Mouse (Mus musculus) hindbrain, embryonic 14.5 days (tissue): Measurements from ENCODE around the gene Emsy. TPM values are rescaled to one million over a fixed set of nuclear protein-coding genes. Genes with fewer than 3 reads are reported as not detected.
A peak's percentile ranks its signal among the peaks of the same experiment; 100 is the strongest.

Experiments used
- ATAC-seq: fragments of 200-750 bp; cut with Nextera tagmentation; 2 replicates; pipeline ENCODE4 v1.8.0; 2017; ENCODE audit warnings: moderate number of reproducible peaks, mild to moderate bottlenecking, moderate TSS enrichment, moderate library complexity; ENCODE audit not compliant: low FRiP score
- DNase-seq: peaks from one replicate; pipeline ENCODE4 v3.0.0-alpha.2; 2015; ENCODE audit warnings: low spot score
- H3K27ac ChIP-seq: fragments of 300-500 bp; sonication (generic); 2 replicates; pipeline ENCODE4 v1.5.1; 2014; ENCODE audit warnings: mild to moderate bottlenecking, moderate library complexity
- H3K27me3 ChIP-seq: fragments of 300-500 bp; sonication (generic); 2 replicates; pipeline ENCODE4 v1.6.1; 2014; ENCODE audit warnings: mild to moderate bottlenecking, low read length, mixed read lengths; ENCODE audit not compliant: control insufficient read depth, insufficient read depth
- H3K36me3 ChIP-seq: fragments of 300-500 bp; sonication (generic); replicated peaks from 2 replicates; pipeline ENCODE4 v1.6.1; 2014; ENCODE audit not compliant: control insufficient read depth, insufficient read depth
- H3K4me1 ChIP-seq: fragments of 300-500 bp; sonication (generic); replicated peaks from 2 replicates; pipeline ENCODE4 v1.6.1; 2014; ENCODE audit warnings: antibody characterized with exemption, low read length, mixed read lengths; ENCODE audit not compliant: control insufficient read depth, insufficient read depth
- H3K4me2 ChIP-seq: fragments of 300-500 bp; sonication (generic); replicated peaks from 2 replicates; pipeline ENCODE4 v1.6.1; 2014; ENCODE audit warnings: mild to moderate bottlenecking, moderate library complexity
- H3K4me3 ChIP-seq: fragments of 300-500 bp; sonication (generic); replicated peaks from 2 replicates; pipeline ENCODE4 v1.5.1; 2014; ENCODE audit warnings: mild to moderate bottlenecking, low read length
- H3K9ac ChIP-seq: fragments of 300-500 bp; sonication (generic); 2 replicates; pipeline ENCODE4 v1.6.1; 2014
- H3K9me3 ChIP-seq: fragments of 300-500 bp; sonication (generic); 2 replicates; pipeline ENCODE4 v1.6.1; 2016; ENCODE audit warnings: low read length; ENCODE audit not compliant: control insufficient read depth
- WGBS: fragments of 180-500 bp; shearing (Covaris S2); extraction: QIAGEN DNeasy Blood & Tissue Kit; methylation state at CpG from one replicate; pipeline ENCODE4 v1.1.7; 2014; 5-methylcytosine and 5-hydroxymethylcytosine counted together
- polyA plus RNA-seq: library from polyadenylated mRNA; unstranded; fragments of >200 nt; fragmentation: Nextera tagmentation; extraction: Ambion mirVana; gene quantifications from 2 replicates; pipeline ENCODE4 v1.2.1, GENCODE M21; 2014

Emsy gene
- polyA plus RNA-seq, 1 experiment from 2014 or later = 39.3 TPM

GRCm38 (mm10) chr7:98593276-98593675 lies 63.3 kb downstream of the Emsy start:
- H3K27ac ChIP-seq = no peak overlapping the region
- no peaks in the 10 kb centered on the region for H3K27me3 ChIP-seq
- DNase-seq (no peak), ATAC-seq (no peak)
- 75% methylated on average over 6 of the region's 6 CpGs for WGBS
- H3K36me3 ChIP-seq = peaks cover 85% of the 10 kb centered on the region
- no peak overlapping the region for H3K9ac ChIP-seq
- H3K9me3 ChIP-seq = no peaks in the 10 kb centered on the region
- H3K4me3 ChIP-seq = no peak overlapping the region
- no peak overlapping the region for H3K4me2 ChIP-seq
- H3K4me1 ChIP-seq = no peaks in the 10 kb centered on the region

DNA sequence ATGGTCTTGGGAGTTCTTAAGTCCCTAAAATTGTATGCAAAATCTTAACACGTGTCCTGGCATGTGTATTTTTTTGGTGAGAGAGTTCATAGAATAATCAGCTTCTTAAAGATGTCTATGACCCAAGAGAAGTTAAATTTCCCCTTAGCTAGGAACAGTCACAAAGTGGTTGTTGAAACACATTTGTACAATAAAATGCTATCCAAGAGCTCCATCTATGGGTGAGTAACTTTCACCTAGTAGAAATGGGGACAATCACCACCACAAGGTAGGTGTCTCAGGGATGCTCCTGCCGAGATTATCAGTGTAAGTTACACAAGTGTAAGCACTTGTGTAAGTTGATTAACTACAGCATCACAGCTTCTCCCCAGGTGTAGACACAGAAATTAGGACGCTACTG lies 67.6 kb downstream of the Emsy start:
- no peak overlapping the region for H3K4me3 ChIP-seq
- H3K4me1 ChIP-seq = no peaks in the 10 kb centered on the region
- H3K4me2 ChIP-seq = no peak overlapping the region
- 83% methylated on average over 3 of the region's 3 CpGs for WGBS
- peaks cover 58% of the 10 kb centered on the region for H3K36me3 ChIP-seq
- no peak overlapping the region for H3K27ac ChIP-seq
- no peak overlapping the region for H3K9ac ChIP-seq
- H3K9me3 ChIP-seq = no peaks in the 10 kb centered on the region
- peak; percentile 57 for DNase-seq
- H3K27me3 ChIP-seq = no peaks in the 10 kb centered on the region
- ATAC-seq = no peak

- H3K36me3 ChIP-seq = peaks cover 36% of the 10 kb centered on the region
- no peaks in the 10 kb centered on the region for H3K4me1 ChIP-seq
- no peak overlapping the region for H3K4me2 ChIP-seq
- no peak overlapping the region for H3K27ac ChIP-seq
- no peak overlapping the region for H3K4me3 ChIP-seq
- H3K9ac ChIP-seq = no peak overlapping the region
- ATAC-seq = no peak
- no peak for DNase-seq
- 92% methylated on average over 3 of the region's 3 CpGs for WGBS
- no peaks in the 10 kb centered on the region for H3K27me3 ChIP-seq
- H3K9me3 ChIP-seq = no peaks in the 10 kb centered on the region
Observed at GRCm38 (mm10) chr7:98586313-98586712, 70.3 kb downstream of the Emsy start.

DNA sequence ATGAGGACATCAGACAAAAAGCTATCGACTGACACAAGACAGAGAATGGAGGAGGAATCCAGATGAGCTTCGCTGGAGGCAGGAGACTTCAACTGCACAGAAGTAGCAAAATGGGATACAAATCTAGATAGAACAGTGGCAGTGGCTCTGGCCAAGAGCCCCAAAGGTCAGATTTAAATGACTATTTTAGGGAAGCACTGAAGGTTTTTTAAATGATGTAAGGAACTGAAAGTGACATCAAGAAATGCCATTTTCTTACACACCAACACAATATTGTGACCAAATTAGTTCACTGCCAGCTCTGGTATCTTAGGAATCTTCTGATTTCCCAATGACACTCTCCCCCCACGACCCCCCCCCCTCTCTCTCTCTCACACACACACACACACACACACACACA lies 72.0 kb downstream of the Emsy start:
- H3K4me1 ChIP-seq = no peaks in the 10 kb centered on the region
- no peak overlapping the region for H3K9ac ChIP-seq
- H3K4me3 ChIP-seq = no peak overlapping the region
- DNase-seq (no peak), ATAC-seq (no peak)
- no peaks in the 10 kb centered on the region for H3K27me3 ChIP-seq
- 87% methylated on average over 2 of the region's 3 CpGs for WGBS
- peaks cover 19% of the 10 kb centered on the region for H3K36me3 ChIP-seq
- H3K4me2 ChIP-seq = no peak overlapping the region
- no peaks in the 10 kb centered on the region for H3K9me3 ChIP-seq
- H3K27ac ChIP-seq = no peak overlapping the region

DNA sequence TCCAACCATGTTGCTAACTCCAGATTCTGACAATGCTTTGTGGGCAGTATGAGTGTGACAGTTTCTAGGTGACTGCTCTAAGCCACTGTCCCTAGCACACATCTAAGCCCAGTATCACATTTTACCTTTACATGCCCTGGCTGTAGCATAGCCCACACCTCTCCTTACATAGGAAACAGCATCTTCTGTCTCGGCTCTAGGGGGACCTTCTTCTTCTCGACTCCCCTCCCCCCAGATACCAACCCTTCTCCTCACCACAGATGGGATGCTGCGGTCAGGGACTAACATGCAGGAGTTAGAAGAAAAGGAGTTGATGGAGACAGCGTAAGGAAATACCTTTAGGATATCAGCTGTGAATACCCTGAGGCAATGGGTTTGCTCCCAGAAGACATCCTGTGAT lies 75.3 kb downstream of the Emsy start:
- Histone ChIP-seq H3K27ac (no peak overlapping the region), H3K27me3 (no peaks in the 10 kb centered on the region), H3K9ac (no peak overlapping the region), H3K36me3 (no peaks in the 10 kb centered on the region), H3K4me1 (no peaks in the 10 kb centered on the region), H3K4me2 (no peak overlapping the region), H3K4me3 (no peak overlapping the region), H3K9me3 (no peaks in the 10 kb centered on the region)
- no peak for DNase-seq
- ATAC-seq = no peak
- 89% methylated on average over 4 of the region's 4 CpGs for WGBS

DNA sequence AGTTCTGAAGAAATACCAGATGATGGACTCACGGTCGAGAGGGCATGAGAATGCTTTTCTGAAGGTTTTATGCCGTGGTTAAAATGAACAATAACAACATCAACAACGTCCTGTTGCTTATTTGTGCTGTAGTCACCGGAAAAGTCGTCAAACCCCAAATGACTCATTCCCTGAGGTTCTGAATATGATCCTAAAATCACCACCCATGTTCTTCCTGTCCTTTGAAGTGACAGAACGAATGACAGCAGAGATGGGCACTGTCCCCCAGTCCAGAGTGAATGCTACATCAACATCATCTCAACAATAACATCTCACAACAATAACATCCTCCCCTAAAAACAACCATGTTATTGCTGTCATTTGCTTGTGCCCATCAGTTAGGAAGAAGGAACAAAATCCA lies 76.1 kb downstream of the Emsy start:
- Histone ChIP-seq H3K36me3 (no peaks in the 10 kb centered on the region), H3K27ac (no peak overlapping the region), H3K4me3 (no peak overlapping the region), H3K9me3 (no peaks in the 10 kb centered on the region), H3K27me3 (no peaks in the 10 kb centered on the region), H3K4me2 (no peak overlapping the region), H3K9ac (no peak overlapping the region), H3K4me1 (no peaks in the 10 kb centered on the region)
- no peak for DNase-seq
- ATAC-seq = no peak
- WGBS = 77% methylated on average over 7 of the region's 7 CpGs

DNA sequence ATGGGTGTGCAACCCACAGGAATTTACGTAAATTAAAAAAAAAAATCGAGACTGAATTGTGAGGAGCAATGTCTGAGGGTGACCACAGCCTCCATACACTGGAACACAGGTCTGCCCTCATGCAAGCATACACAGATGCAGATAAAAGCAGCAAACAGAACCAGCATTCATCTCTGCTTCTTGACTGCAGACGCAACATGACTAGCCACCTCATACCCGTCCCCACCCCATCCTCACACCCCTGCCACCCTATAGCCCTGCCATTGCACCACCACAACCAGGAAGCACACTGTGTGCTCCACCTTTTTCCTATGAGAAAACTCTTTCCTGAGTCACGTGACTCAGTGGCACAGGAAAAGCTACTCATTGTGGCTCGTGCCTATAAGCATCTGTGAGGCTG lies 76.9 kb downstream of the Emsy start:
- WGBS = 83% methylated on average over 6 of the region's 6 CpGs
- ATAC-seq = no peak

GRCm38 (mm10) chr7:98577461-98577860 lies 79.1 kb downstream of the Emsy start:
- WGBS = 95% methylated on average over 1 of the region's 1 CpGs
- Histone ChIP-seq H3K4me2 (no peak overlapping the region), H3K36me3 (no peaks in the 10 kb centered on the region), H3K27ac (no peak overlapping the region), H3K9me3 (no peaks in the 10 kb centered on the region), H3K4me1 (no peaks in the 10 kb centered on the region), H3K27me3 (no peaks in the 10 kb centered on the region), H3K4me3 (no peak overlapping the region), H3K9ac (no peak overlapping the region)
- DNase-seq = no peak
- no peak for ATAC-seq

More for the DNA sequence above, 76.9 kb downstream of the Emsy start:
- Histone ChIP-seq H3K4me2 (no peak overlapping the region), H3K9ac (no peak overlapping the region), H3K27me3 (no peaks in the 10 kb centered on the region), H3K36me3 (no peaks in the 10 kb centered on the region), H3K9me3 (no peaks in the 10 kb centered on the region), H3K4me3 (no peak overlapping the region), H3K4me1 (no peaks in the 10 kb centered on the region), H3K27ac (no peak overlapping the region)
- DNase-seq = no peak

DNA sequence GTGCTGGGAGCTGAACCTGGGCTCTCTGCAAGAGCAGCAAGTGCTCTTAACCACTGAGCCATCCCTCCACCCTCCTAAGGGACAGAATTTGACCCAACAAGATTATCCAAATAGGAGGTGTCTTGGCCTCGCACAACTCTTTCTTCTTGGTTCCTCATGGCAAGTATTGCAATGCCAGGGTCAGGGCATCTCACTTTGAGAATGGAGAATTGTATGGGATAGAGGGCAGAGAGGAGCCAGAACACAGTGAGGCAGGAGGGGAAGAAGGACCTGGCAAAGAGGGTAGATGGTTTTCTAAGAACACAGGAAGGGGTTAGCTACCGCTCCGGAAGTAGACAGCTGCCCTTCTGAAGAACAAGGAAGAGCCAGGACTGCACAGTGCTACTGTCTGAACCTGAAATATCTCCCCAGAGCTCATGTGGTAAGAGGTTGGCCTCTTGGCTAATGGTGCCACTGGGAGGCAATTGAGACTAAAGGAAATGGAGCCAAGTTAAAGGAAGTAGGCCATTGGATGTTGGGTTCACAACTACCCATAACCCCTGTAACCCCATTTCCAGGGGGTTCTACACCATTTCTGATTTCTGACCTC lies 80.8 kb downstream of the Emsy start:
- 97% methylated on average over 3 of the region's 3 CpGs for WGBS
- DNase-seq (no peak), ATAC-seq (no peak)
- H3K27me3 ChIP-seq = no peaks in the 10 kb centered on the region
- no peak overlapping the region for H3K4me2 ChIP-seq
- no peak overlapping the region for H3K9ac ChIP-seq
- no peaks in the 10 kb centered on the region for H3K36me3 ChIP-seq
- H3K4me3 ChIP-seq = no peak overlapping the region
- H3K4me1 ChIP-seq = no peaks in the 10 kb centered on the region
- no peaks in the 10 kb centered on the region for H3K9me3 ChIP-seq
- no peak overlapping the region for H3K27ac ChIP-seq

DNA sequence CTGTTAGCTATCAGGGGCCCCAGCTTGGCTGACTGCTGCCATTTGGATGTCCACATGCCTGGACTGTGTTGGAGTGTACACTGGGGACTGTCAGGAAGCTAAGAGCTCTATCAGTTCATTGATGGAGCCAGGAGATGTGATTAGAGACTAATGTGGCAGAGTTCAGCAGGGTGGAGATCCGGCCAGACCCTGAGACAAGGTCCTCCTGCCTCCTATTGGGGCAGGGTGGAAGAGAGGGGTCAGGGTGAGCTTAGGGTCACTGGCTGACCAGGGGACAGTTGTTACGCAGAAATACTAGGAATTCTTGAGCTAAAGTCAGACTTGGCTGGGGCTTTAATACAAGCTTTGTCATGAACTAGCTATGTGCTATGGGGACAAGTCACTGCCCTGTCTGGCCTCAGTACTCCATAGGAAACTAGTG lies 81.8 kb downstream of the Emsy start:
- no peaks in the 10 kb centered on the region for H3K9me3 ChIP-seq
- H3K4me1 ChIP-seq = no peaks in the 10 kb centered on the region
- no peak overlapping the region for H3K27ac ChIP-seq
- no peak overlapping the region for H3K4me2 ChIP-seq
- no peaks in the 10 kb centered on the region for H3K27me3 ChIP-seq
- no peak overlapping the region for H3K9ac ChIP-seq
- H3K4me3 ChIP-seq = no peak overlapping the region
- no peak for ATAC-seq
- WGBS = 90% methylated on average over 2 of the region's 2 CpGs
- H3K36me3 ChIP-seq = no peaks in the 10 kb centered on the region
- no peak for DNase-seq
